In genomic region chr7:116917921-116918670, GRCm38 (mm10) we compare ENCODE assay signal across 19 mouse cellular contexts.
DNase-seq lines count a peak whose midpoint lies in the region; ATAC-seq and TF ChIP-seq lines count a peak whose summit lies in the region.
"Had no signal": no experiment of that assay in that cellular context is flagged by ENCODE, and none has a peak within 500 bp of the region (broad histone marks: within the 10 kb centered on the region; RNA-seq: fewer than 3 reads in every experiment).

No protein-coding gene starts in this region.

- intact Hi-C loops in heart, postnatal 14 days (cut with DNase I): no loop called here

- peak overlapping the region; percentile 64; the same call in 1 of the 2 replicates for H3K27ac ChIP-seq in bone marrow, adult 2 months (ENCODE audit: control insufficient read depth, insufficient read depth, low read depth, low read length, poor library complexity)
- H3K27ac ChIP-seq: embryonic facial prominence, embryonic 10.5 days; forebrain, embryonic 13.5 days; gastrocnemius, adult 2 months; heart, embryonic 13.5 days; hindbrain, embryonic 12.5 days had no signal

- ATAC-seq in megakaryocyte, adult 5-6 weeks (ENCODE audit: poor library complexity, severe bottlenecking): no peak
- no peak for ATAC-seq in monocyte, adult 5-6 weeks (replicated peaks; ENCODE audit: insufficient number of reproducible peaks, low FRiP score, low TSS enrichment, poor library complexity, severe bottlenecking)
- ATAC-seq: forebrain, embryonic 13.5 days; forebrain, postnatal 0 days; hindbrain, embryonic 16.5 days had no signal

- TF ChIP-seq CTCF in bone marrow, adult 2 months (IDR thresholded peaks at IDR 0.05; ENCODE audit: control insufficient read depth, insufficient read depth, low read length): no peak

- WGBS in bone marrow, adult 2 months: 62% methylated on average over 6 of the region's 6 CpGs

- TF ChIP-seq POLR2A in bone marrow, adult 2 months (IDR thresholded peaks at IDR 0.05; ENCODE audit: borderline replicate concordance, control insufficient read depth, low read depth, low read length): no peak

- no peaks in the 10 kb centered on the region; the same call in 1 of the 2 replicates for H3K4me1 ChIP-seq in bone marrow, adult 2 months (ENCODE audit: control insufficient read depth, insufficient read depth, low read length)
- H3K4me1 ChIP-seq: embryonic facial prominence, embryonic 10.5 days; forebrain, embryonic 13.5 days had no signal

- no peak overlapping the region for H3K4me3 ChIP-seq in bone marrow, adult 2 months (replicated peaks; ENCODE audit: control insufficient read depth, low read depth, low read length)
- H3K4me3 ChIP-seq: embryonic facial prominence, embryonic 10.5 days; forebrain, embryonic 13.5 days; gastrocnemius, adult 2 months; heart, embryonic 13.5 days; hindbrain, embryonic 12.5 days had no signal

- DNase-seq in heart, adult 11 months: peak; percentile 51
- no peak for DNase-seq in heart, postnatal 14 days
- peak; percentile 66 to 67 for DNase-seq in B cell, adult 2 months
- peak; percentile 77 to 83 for DNase-seq in spleen, postnatal 36 days (ENCODE audit: low spot score in 2 of 2)
- DNase-seq: adrenal gland, postnatal 10 days; cerebellum, adult 18-20 months; cerebellum, postnatal 10 days; forebrain, postnatal 0 days; gastrocnemius, adult 2 months; gastrocnemius, postnatal 25 days; heart, postnatal 4 days had no signal

Comparison
In these comparisons a context has a peak if more than half of its experiments do, and no peak if none do; other contexts are left out.
1. DNase-seq: peak in heart, adult 11 months (single experiment), B cell, adult 2 months (2 of 2) and spleen, postnatal 36 days (2 of 2); none in heart, postnatal 14 days (0 of 2).